Mouse (Mus musculus): ENCODE results near the gene Gng3.

- TF ChIP-seq CTCF (IDR thresholded peaks at IDR 0.05; ENCODE audit: low read depth) (no peak), EP300 (optimal IDR thresholded peaks at IDR 0.05) (no peak)
These were observed 34.9 kb downstream of the Gng3 start for GRCm38 (mm10) chr19:8803879-8804660.

Data from stomach, postnatal 0 days (tissue).